In the genomic region with DNA sequence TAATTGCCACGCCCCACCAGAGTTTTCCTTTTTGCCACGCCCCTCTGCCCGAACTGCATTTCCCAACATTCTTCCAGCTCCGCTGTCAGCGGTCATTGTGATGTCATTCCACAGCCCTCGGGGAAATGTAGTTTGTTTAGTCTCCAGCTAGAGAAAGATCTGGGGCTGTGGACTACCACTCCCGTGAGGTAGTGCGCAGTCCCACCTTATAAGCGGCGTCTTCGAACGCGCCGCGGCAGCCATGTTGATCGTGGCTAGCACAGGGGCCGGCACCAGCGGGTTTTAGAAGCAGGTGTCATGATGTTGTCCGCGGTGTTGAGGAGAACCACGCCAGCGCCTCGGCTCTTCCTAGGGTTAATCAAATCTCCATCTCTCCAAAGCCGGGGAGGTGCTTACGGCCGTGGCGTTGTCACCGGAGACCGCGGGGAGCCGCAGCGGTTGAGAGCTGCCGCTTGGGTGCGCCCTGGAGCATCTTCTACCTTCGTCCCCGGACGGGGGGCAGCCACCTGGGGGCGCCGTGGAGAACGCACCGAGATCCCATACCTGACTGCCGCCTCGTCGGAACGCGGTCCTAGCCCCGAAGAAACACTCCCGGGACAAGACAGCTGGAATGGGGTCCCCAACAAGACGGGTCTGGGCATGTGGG, we compare ENCODE assay signal across 8 mouse cellular contexts. TPM values are rescaled to one million over a fixed set of nuclear protein-coding genes. Genes with fewer than 3 reads are reported as not detected.
A peak's percentile ranks its signal among the peaks of the same experiment; 100 is the strongest.
DNase-seq lines count a peak whose midpoint lies in the region; ATAC-seq and TF ChIP-seq lines count a peak whose summit lies in the region.

Clpb (plus strand) TSS at position 120 of the 646 bp plus-strand sequence.

- TF ChIP-seq CTCF in lung, adult 2 months (IDR thresholded peaks at IDR 0.05; ENCODE audit: insufficient read depth, low read length) = peak; percentile 42; the same call in 1 of the 2 replicates

- no peaks in the 10 kb centered on the region for H3K27me3 ChIP-seq in forebrain, embryonic 15.5 days

- under 1% methylated on average over 49 of the region's 49 CpGs for WGBS in forebrain, embryonic 15.5 days
- under 1% methylated on average over 49 of the region's 49 CpGs for WGBS in lung, adult 2 months

- no peaks in the 10 kb centered on the region for H3K36me3 ChIP-seq in ES-E14 (ENCODE audit: control insufficient read depth, insufficient read depth, low read length, poor library complexity, severe bottlenecking)
- no peaks in the 10 kb centered on the region for H3K36me3 ChIP-seq in forebrain, embryonic 15.5 days

- peaks cover 0 to 4% of the 10 kb centered on the region in 2 experiments; a peak in 3 of 4 replicates for H3K4me1 ChIP-seq in ES-E14 (ENCODE audit: control insufficient read depth in 2 of 2, insufficient read depth in 2 of 2, low read length in 2 of 2, poor library complexity in 1 of 2)
- peaks cover 26% of the 10 kb centered on the region for H3K4me1 ChIP-seq in forebrain, embryonic 15.5 days
- H3K4me1 ChIP-seq in lung, adult 2 months (ENCODE audit: control insufficient read depth, insufficient read depth, low read length) = peaks cover 2% of the 10 kb centered on the region; the same call in 1 of the 2 replicates

- DNase-seq in ES-E14 (ENCODE audit: low read depth, low spot score) = peak; percentile 96
- DNase-seq in cerebellum, adult 11-12 months = peak; percentile 96
- DNase-seq in heart, postnatal 25 days (ENCODE audit: low spot score) = peak; percentile 91
- DNase-seq in layer of hippocampus, adult 18-20 months (ENCODE audit: low spot score in 2 of 2) = peak; percentile 95 to 98
- peak; percentile 87 for DNase-seq in lung, adult 2 months
- DNase-seq in thymus, adult 18-20 months = peak; percentile 84 to 90

- peak within 1 kb of the TSS; percentile 54; the same call in 1 of the 2 replicates for H3K27ac ChIP-seq in ES-E14 (ENCODE audit: insufficient read depth, low read depth, low read length, poor library complexity, severe bottlenecking)
- H3K27ac ChIP-seq in forebrain, embryonic 15.5 days (replicated peaks) = peak within 1 kb of the TSS; percentile 82

- H3K4me2 ChIP-seq in forebrain, embryonic 15.5 days (replicated peaks) = peak within 1 kb of the TSS; percentile 65

- ATAC-seq in forebrain, embryonic 15.5 days (replicated peaks) = peak; percentile 99
- peak; percentile 94 for ATAC-seq in neutrophil, adult 5-6 weeks (ENCODE audit: extremely low read depth, insufficient number of reproducible peaks, low FRiP score, poor library complexity, severe bottlenecking)

- no peaks in the 10 kb centered on the region for H3K9me3 ChIP-seq in ES-E14 (ENCODE audit: control insufficient read depth, insufficient read depth, low read depth, low read length)
- H3K9me3 ChIP-seq in forebrain, embryonic 15.5 days = no peaks in the 10 kb centered on the region

- H3K4me3 ChIP-seq in ES-E14 (ENCODE audit: insufficient read depth in 1 of 2, low read depth in 1 of 2, low read length in 2 of 2, poor library complexity in 1 of 2, severe bottlenecking in 1 of 2) = peak within 1 kb of the TSS; percentile 78
- H3K4me3 ChIP-seq in forebrain, embryonic 15.5 days = peak within 1 kb of the TSS; percentile 77
- peak within 1 kb of the TSS; percentile 90 for H3K4me3 ChIP-seq in lung, adult 2 months (replicated peaks; ENCODE audit: extremely low read depth, low read depth, low read length)

- intact Hi-C loops in heart, postnatal 25 days (cut with DNase I) = loop anchor here (5.0 kb wide), 1 partner anchor 234 kb away; no protein-coding TSS in a partner anchor

- in situ Hi-C loops in ES-E14 (cut with MboI; ENCODE audit: low sequenced_read_pairs in 2 of 2, unreplicated experiment in 2 of 2) = no loop called here

- TF ChIP-seq POLR2A in lung, adult 2 months (IDR thresholded peaks at IDR 0.05; ENCODE audit: borderline replicate concordance, extremely low read depth, low read depth, low read length) = peak; percentile 34; the same call in 1 of the 2 replicates

- peak within 1 kb of the TSS; percentile 81 for H3K9ac ChIP-seq in ES-E14 (ENCODE audit: insufficient read depth, low read depth, low read length, poor library complexity, severe bottlenecking)
- H3K9ac ChIP-seq in forebrain, embryonic 15.5 days (replicated peaks) = peak within 1 kb of the TSS; percentile 59

TF ChIP-seq in ES-E14, 5 proteins besides CTCF, POLR2A, EP300 and RAD21:
- peak; percentile 100 for TF ChIP-seq HCFC1 (IDR thresholded peaks at IDR 0.05; ENCODE audit: borderline replicate concordance, insufficient read depth, low read length)
- TF ChIP-seq ZNF384 (IDR thresholded peaks at IDR 0.05; ENCODE audit: low read depth, low read length) = no peak
- no peak for TF ChIP-seq ZC3H11A (IDR thresholded peaks at IDR 0.05; ENCODE audit: borderline replicate concordance, low read depth, low read length)
- TF ChIP-seq CHD2 (IDR thresholded peaks at IDR 0.05; ENCODE audit: low read depth, low read length) = peak; percentile 44; the same call in 1 of the 2 replicates
- TF ChIP-seq MAFK (IDR thresholded peaks at IDR 0.05; ENCODE audit: insufficient read depth, low read depth, low read length) = no peak

RNA-seq across cellular contexts. Expression of gene Clpb, which starts in this region (rescaled TPM):
- 197 and 338 TPM in 2 replicates for total RNA-seq in ES-E14 (2012; rRNA removed)
- polyA plus RNA-seq in forebrain, embryonic 15.5 days (2015; fragmentation: Nextera tagmentation; extraction: Ambion mirVana) = 41.8 and 48.0 TPM in 2 replicates
- total RNA-seq in heart, postnatal 25 days (2021) = 10 to 100 TPM; 59.7 to 62.6 TPM
- total RNA-seq in layer of hippocampus, adult 18-20 months (2021) = 10 to 100 TPM; 59.2 to 60.1 TPM
- polyA plus RNA-seq in lung, adult 2 months (2012; rRNA removed) = 11.9 and 15.5 TPM in 2 replicates
- total RNA-seq in neutrophil, adult 5-6 weeks (2017) = 7.7 and 9.2 TPM in 2 replicates

Comparison
In these comparisons a context has a peak if more than half of its experiments do, and no peak if none do; other contexts are left out.
1. Peak in every context shown above with its lines: DNase-seq, ATAC-seq, H3K4me3 ChIP-seq and H3K27ac ChIP-seq.